Mouse (Mus musculus) thymus, adult 18-20 months (tissue): ENCODE data around the gene Gm7247.
"Not testable (repeated sequence)": the region's sequence is repeated elsewhere in the genome, so short reads cannot be mapped to it uniquely, and the experiment has no call there.

Source experiments
- DNase-seq, 2 experiments: peaks; one replicate each; pipeline ENCODE4 v3.0.0; 2022; ENCODE audit warnings: mixed read lengths in 2 of 2

The Gm7247 gene

DNA sequence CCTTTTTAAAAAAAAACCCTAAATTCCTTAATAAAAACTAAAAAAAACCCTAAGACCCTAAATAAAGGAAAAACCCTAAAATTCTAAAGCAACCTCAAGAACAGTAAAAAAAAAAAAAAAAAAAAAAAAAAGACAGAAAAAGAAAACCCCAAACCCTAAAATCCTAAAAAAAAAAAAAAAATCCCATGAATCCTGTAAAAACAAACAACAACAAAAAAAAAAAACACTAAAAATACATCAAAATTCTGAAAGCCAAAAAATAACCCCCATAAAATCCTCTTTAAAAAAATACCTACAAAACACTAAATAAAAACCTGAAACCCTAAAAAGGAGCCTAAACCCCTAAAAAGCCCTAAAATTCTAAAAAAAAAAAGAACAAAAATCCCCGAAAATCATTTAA, 135.4 kb downstream of the Gm7247 start:
- DNase-seq: no peak

DNA sequence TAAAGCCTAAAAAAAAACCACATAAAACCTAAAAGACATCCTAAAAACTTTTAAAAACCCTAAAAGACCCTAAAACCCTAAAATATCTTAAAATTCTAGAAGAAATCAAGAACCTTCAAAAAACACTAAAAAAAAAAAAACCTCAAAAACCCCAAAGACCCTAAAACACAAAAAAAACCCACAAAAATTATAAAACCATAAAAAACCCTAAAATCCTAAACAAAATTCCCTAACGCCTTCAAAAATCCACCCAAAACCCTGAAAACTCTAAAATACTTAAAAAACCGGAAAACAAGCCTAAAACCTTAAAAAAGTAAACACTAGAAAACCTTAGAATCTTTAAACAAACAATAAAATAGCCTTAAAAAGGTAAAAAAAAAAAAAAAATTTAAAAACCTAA, 136.4 kb downstream of the Gm7247 start:
- DNase-seq: no peak

GRCm38 (mm10) chr14:51499707-51500275, 138.2 kb downstream of the Gm7247 start:
- DNase-seq: no peak

DNA sequence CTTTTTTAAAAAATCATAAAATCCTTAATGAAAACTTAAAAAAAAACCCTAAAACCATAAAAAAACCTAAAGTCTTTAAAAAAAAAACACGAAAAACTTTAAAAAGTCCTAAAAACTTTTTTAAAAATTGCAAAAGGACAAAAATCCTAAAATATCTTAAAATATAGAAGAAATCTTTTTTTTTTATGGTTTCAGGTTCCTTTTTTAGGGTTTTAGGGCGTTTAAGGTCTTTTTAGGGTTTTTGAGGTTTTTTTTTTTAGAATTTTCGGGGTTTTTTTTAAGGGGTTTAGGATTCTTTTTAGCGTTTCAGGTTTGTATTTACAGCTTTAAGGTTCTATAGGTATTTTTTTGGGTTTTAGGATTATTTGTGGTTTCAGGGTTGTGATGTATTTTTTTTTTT, 138.9 kb downstream of the Gm7247 start:
- DNase-seq: no peak

DNA sequence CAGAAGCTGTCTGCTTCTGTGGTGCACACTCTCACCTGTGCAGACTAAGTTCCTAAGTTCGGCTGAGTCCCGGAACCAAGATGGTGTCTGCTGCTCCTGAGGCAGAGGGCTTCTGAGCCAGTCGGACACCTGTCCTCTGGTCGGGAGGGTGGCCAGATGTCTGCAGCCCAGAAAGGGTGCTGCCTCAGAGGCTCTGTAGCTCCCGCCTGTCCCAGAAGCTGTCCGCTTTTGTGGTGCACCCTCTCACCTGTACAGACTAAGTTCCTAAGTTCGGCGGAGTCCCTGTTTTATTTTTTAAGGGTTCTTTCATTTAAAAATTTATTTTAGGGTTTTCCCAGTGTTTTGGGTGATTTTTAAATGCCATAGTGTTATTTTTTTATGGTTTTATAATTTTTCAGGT, 145.9 kb downstream of the Gm7247 start:
- DNase-seq: no peak

GRCm38 (mm10) chr14:51552490-51552889, 190.9 kb downstream of the Gm7247 start, which contains the start of gene Gm5622:
Gm5622 (plus strand) TSS chr14:51552790.
- no peak for DNase-seq

DNA sequence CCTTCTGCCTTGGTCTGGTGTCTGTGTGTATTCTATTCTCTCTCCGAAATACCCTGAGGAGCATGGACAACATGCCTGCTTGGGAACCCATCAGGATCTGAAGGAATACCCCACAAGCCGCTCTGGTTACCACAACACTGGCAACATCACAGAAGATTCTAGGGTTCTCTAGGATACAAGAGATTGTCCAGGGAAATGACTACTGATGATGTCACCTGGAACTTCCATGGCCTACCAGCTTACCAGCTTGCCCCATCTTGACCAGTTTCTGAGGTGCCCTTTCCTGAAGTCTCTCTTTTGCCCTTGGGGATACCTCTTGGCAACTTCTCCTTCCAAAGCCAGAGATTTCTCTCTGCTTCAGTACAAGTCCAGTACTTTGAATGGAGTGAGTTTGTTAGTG, 212.4 kb downstream of the Gm7247 start, which contains the start of gene Gm17175:
Gm17175 (minus strand) TSS at position 101 of the 400 bp plus-strand sequence.
- DNase-seq: not testable (repeated sequence)

- DNase-seq: not testable (repeated sequence)
Measured at GRCm38 (mm10) chr14:51592039-51592438, 230.5 kb downstream of the Gm7247 start, which contains the start of gene Gm17174. Gm17174 (minus strand) TSS chr14:51592139.

GRCm38 (mm10) chr14:51611210-51611609, 249.7 kb downstream of the Gm7247 start, which contains the start of gene Gm17078:
Gm17078 (minus strand) TSS chr14:51611310.
- no peak for DNase-seq
